Mouse (Mus musculus): ENCODE data around the gene Pla2g2c. TPM values are rescaled to one million over a fixed set of nuclear protein-coding genes. Genes with fewer than 3 reads are reported as not detected.

Gene Pla2g2c
- polyA plus RNA-seq, 1 experiment from 2014 or later = 0.25 TPM

DNA sequence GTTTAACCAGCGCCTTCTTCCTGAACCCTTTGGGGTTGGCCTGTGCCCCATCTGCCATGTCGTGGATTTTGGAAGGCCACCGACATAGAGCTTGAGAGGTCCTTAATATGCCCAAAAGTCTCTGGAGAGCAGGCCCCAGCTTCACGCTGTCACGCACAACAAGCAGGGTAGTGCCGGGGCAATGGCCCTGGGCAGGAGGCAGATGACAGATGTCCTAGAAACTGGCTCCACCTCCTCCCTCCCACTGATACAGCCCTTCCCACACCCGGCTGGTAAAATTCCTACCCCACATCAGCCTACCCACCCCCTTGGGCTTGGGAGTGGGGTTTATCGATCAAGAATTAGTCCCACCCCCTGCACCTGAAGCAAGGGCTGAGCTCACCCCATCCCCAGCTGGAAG, 32.8 kb downstream of the Pla2g2c start, which contains the start of gene Pla2g2f:
Pla2g2f (minus strand) TSS at position 211 of the 400 bp plus-strand sequence.
- ATAC-seq (ENCODE audit: insufficient read depth) = no peak
- H3K9me3 ChIP-seq (ENCODE audit: low read depth, low read length) = no peaks in the 10 kb centered on the region
- no peak for DNase-seq
- H3K4me1 ChIP-seq (ENCODE audit: insufficient read depth) = no peaks in the 10 kb centered on the region
- TF ChIP-seq CTCF (IDR thresholded peaks at IDR 0.05; ENCODE audit: low read depth) = no peak
- H3K36me3 ChIP-seq (ENCODE audit: insufficient read depth) = no peaks in the 10 kb centered on the region
- no peak within 1 kb of the TSS for H3K27ac ChIP-seq (ENCODE audit: low read depth)
- 79% methylated on average over 8 of the region's 8 CpGs for WGBS
- H3K27me3 ChIP-seq (ENCODE audit: insufficient read depth, low read length) = no peaks in the 10 kb centered on the region
- no peak within 1 kb of the TSS for H3K4me3 ChIP-seq (ENCODE audit: low read depth, low read length)
- no peak within 1 kb of the TSS for H3K4me2 ChIP-seq
- H3K9ac ChIP-seq = no peak within 1 kb of the TSS

- no peaks in the 10 kb centered on the region for H3K9me3 ChIP-seq (ENCODE audit: low read depth, low read length)
- H3K27ac ChIP-seq (ENCODE audit: low read depth) = no peak overlapping the region
- no peak overlapping the region for H3K9ac ChIP-seq
- no peak for TF ChIP-seq CTCF (IDR thresholded peaks at IDR 0.05; ENCODE audit: low read depth)
- no peaks in the 10 kb centered on the region for H3K27me3 ChIP-seq (ENCODE audit: insufficient read depth, low read length)
- DNase-seq (no peak), ATAC-seq (ENCODE audit: insufficient read depth) (no peak)
- H3K4me2 ChIP-seq = no peak overlapping the region
- no peaks in the 10 kb centered on the region for H3K4me1 ChIP-seq (ENCODE audit: insufficient read depth)
- no peaks in the 10 kb centered on the region for H3K36me3 ChIP-seq (ENCODE audit: insufficient read depth)
- no peak overlapping the region for H3K4me3 ChIP-seq (ENCODE audit: low read depth, low read length)
- WGBS = 61% methylated on average over 9 of the region's 9 CpGs
Observed at GRCm38 (mm10) chr4:138762266-138762665, 37.7 kb downstream of the Pla2g2c start.

DNA sequence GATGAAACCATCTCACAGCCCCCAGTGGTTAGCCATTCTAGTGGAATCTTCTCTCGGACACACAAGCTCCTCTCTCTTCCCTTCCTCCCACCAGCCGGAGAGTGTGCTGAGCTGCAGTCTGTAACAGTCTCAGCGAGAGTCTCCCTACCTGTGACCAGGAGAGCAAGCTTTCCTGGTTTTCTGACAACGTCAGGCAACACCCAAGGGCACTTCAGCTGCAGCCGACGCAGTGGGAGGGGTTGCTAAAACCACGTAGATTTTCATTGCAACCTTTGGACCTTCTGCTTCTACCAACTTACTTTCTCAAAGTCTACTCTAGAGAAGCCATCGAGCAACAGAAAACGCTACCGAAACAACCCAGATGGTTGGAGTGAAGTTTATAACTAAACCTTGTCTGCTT, 47.4 kb downstream of the Pla2g2c start:
- no peaks in the 10 kb centered on the region for H3K36me3 ChIP-seq (ENCODE audit: insufficient read depth)
- no peaks in the 10 kb centered on the region for H3K9me3 ChIP-seq (ENCODE audit: low read depth, low read length)
- no peak overlapping the region for H3K4me3 ChIP-seq (ENCODE audit: low read depth, low read length)
- WGBS = 64% methylated on average over 10 of the region's 10 CpGs
- no peak overlapping the region for H3K9ac ChIP-seq
- no peak overlapping the region for H3K4me2 ChIP-seq
- H3K27me3 ChIP-seq (ENCODE audit: insufficient read depth, low read length) = no peaks in the 10 kb centered on the region
- DNase-seq (no peak), ATAC-seq (ENCODE audit: insufficient read depth) (no peak)
- no peak for TF ChIP-seq CTCF (IDR thresholded peaks at IDR 0.05; ENCODE audit: low read depth)
- H3K4me1 ChIP-seq (ENCODE audit: insufficient read depth) = no peaks in the 10 kb centered on the region
- H3K27ac ChIP-seq (ENCODE audit: low read depth) = no peak overlapping the region

GRCm38 (mm10) chr4:138772386-138772785, 47.8 kb downstream of the Pla2g2c start:
- Histone ChIP-seq H3K4me3 (ENCODE audit: low read depth, low read length) (no peak overlapping the region), H3K36me3 (ENCODE audit: insufficient read depth) (no peaks in the 10 kb centered on the region), H3K27ac (ENCODE audit: low read depth) (no peak overlapping the region), H3K4me2 (no peak overlapping the region), H3K9ac (no peak overlapping the region), H3K9me3 (ENCODE audit: low read depth, low read length) (no peaks in the 10 kb centered on the region), H3K4me1 (ENCODE audit: insufficient read depth) (no peaks in the 10 kb centered on the region), H3K27me3 (ENCODE audit: insufficient read depth, low read length) (no peaks in the 10 kb centered on the region)
- DNase-seq (no peak), ATAC-seq (ENCODE audit: insufficient read depth) (no peak)
- TF ChIP-seq CTCF (IDR thresholded peaks at IDR 0.05; ENCODE audit: low read depth) = no peak
- WGBS = 68% methylated on average over 5 of the region's 5 CpGs

GRCm38 (mm10) chr4:138775435-138775834, 50.8 kb downstream of the Pla2g2c start, which contains the start of gene Pla2g2d:
TSS of gene Pla2g2d (plus strand) at chr4:138775735.
- Histone ChIP-seq H3K27ac (ENCODE audit: low read depth) (no peak within 1 kb of the TSS), H3K4me1 (ENCODE audit: insufficient read depth) (no peaks in the 10 kb centered on the region), H3K27me3 (ENCODE audit: insufficient read depth, low read length) (no peaks in the 10 kb centered on the region), H3K9ac (no peak within 1 kb of the TSS), H3K9me3 (ENCODE audit: low read depth, low read length) (no peaks in the 10 kb centered on the region), H3K36me3 (ENCODE audit: insufficient read depth) (no peaks in the 10 kb centered on the region), H3K4me2 (no peak within 1 kb of the TSS), H3K4me3 (ENCODE audit: low read depth, low read length) (no peak within 1 kb of the TSS)
- no peak for TF ChIP-seq CTCF (IDR thresholded peaks at IDR 0.05; ENCODE audit: low read depth)
- ATAC-seq (ENCODE audit: insufficient read depth) (no peak), DNase-seq (no peak)
- WGBS = 82% methylated on average over 6 of the region's 6 CpGs

DNA sequence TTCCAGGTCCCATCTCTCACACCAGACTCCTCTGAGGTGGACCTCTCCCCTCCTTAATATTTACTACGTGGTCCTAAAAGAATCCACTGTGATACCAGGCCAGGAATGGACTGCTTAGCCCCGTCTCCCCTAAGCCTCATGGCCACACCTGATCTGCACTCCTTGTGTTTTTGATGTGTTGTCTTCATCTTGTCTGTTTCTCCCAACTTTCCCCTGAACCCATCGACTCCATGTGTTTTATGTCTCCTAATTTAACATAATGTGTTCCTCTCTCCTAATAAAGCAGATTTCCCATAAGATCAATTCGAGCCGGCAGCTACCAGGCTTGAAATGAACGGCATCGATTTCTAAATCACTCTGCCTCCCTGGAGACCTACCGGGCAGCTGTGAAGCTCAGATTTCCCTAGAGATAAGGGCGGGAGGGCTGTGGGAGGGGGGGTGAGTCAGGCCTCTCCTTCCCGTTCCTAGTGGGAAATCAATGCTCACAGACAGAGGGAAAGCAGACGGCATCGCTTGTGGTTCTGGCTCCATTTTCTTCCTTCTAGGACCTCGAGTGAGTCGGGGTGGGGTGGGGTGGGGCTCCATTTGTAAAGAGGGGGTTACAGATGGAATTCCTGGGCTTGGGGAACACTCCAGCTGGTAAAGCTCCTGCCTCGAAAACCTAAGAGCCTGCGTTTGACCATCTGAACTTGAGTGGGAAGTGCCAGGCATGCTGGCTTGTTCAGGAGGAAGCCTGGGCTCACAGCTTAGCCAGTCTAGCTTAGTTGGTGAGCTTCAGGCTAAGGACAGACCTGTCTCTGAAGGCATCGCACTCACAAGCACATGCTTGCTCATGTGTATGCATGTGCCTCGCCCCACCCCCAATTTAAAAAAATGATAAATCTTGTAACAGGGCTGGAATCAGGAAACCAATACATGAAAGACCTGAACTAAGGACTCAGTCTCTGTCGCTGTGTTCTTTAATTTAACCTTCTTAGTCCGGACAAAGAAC, 53.1 kb downstream of the Pla2g2c start:
- no peaks in the 10 kb centered on the region for H3K36me3 ChIP-seq (ENCODE audit: insufficient read depth)
- WGBS = 28% methylated on average over 20 of the region's 20 CpGs
- TF ChIP-seq CTCF (IDR thresholded peaks at IDR 0.05; ENCODE audit: low read depth) = no peak
- H3K9me3 ChIP-seq (ENCODE audit: low read depth, low read length) = no peaks in the 10 kb centered on the region
- H3K4me1 ChIP-seq (ENCODE audit: insufficient read depth) = no peaks in the 10 kb centered on the region
- H3K4me3 ChIP-seq (ENCODE audit: low read depth, low read length) = no peak overlapping the region
- no peaks in the 10 kb centered on the region for H3K27me3 ChIP-seq (ENCODE audit: insufficient read depth, low read length)
- H3K27ac ChIP-seq (ENCODE audit: low read depth) = no peak overlapping the region
- no peak overlapping the region for H3K4me2 ChIP-seq
- H3K9ac ChIP-seq = no peak overlapping the region
- ATAC-seq (ENCODE audit: insufficient read depth) = no peak
- no peak for DNase-seq

DNA sequence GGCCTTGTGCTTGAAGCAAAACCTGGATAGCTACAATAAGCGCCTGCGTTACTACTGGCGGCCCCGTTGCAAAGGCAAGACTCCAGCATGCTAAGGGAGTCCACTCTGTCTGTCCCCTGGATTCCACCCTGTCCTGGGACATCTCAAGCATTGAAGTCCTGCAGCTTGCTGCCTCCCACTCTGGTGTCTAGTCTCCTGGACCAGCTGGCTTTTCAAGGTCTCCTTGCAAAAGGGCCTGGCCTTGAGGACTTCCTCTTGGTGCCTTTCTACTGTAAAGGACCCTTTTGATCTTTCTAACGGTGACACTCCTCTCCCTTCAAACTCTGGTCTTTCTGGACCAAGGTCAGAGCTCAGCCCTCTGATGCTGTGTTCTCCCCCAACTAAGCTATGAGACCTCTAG, 55.7 kb downstream of the Pla2g2c start:
- no peaks in the 10 kb centered on the region for H3K27me3 ChIP-seq (ENCODE audit: insufficient read depth, low read length)
- H3K4me1 ChIP-seq (ENCODE audit: insufficient read depth) = no peaks in the 10 kb centered on the region
- no peak overlapping the region for H3K27ac ChIP-seq (ENCODE audit: low read depth)
- H3K4me3 ChIP-seq (ENCODE audit: low read depth, low read length) = no peak overlapping the region
- 83% methylated on average over 5 of the region's 5 CpGs for WGBS
- DNase-seq (no peak), ATAC-seq (ENCODE audit: insufficient read depth) (no peak)
- no peak overlapping the region for H3K9ac ChIP-seq
- H3K36me3 ChIP-seq (ENCODE audit: insufficient read depth) = no peaks in the 10 kb centered on the region
- H3K4me2 ChIP-seq = no peak overlapping the region
- no peak for TF ChIP-seq CTCF (IDR thresholded peaks at IDR 0.05; ENCODE audit: low read depth)
- no peaks in the 10 kb centered on the region for H3K9me3 ChIP-seq (ENCODE audit: low read depth, low read length)

Measured in lung, embryonic 14.5 days (tissue).